Mouse (Mus musculus): ENCODE measurements around the gene Prss8.

DNA sequence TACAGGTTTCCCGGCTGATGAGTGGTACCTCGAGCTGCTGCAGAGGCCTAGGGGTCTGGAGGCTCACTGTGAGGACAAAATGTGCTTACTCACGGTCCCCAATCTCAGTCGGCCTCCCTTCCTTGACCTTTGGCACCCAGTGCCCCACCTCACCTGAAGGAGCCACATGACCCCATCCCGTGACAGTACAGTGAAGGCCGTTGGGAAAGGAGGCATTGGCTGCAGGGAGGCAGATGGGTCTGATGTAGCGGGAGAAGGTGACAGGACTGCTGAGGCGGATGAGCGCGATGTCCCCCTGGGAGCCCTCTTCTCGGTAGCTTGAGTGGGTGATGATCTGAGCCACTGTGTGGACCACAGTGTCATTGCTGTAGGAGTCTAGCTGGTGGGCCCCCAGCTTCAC, 3.1 kb downstream of the Prss8 start:
- TF ChIP-seq CTCF (IDR thresholded peaks at IDR 0.05; ENCODE audit: insufficient read depth, low read depth, low read length) (no peak), POLR2A (IDR thresholded peaks at IDR 0.05; ENCODE audit: insufficient read depth, low read depth, low read length) (no peak)
